Mouse (Mus musculus) spleen, embryonic (tissue): ENCODE measurements around the gene Rad51d.
"Not testable (repeated sequence)": the region's sequence is repeated elsewhere in the genome, so short reads cannot be mapped to it uniquely, and the experiment has no call there.

Source experiments
- CTCF ChIA-PET: fragments of 350-600 bp; sonication (Branson Sonifier 250); formaldehyde crosslinking; loops from one replicate; lab custom pipeline; 2022; lab: Charles Lee

The Rad51d gene

DNA sequence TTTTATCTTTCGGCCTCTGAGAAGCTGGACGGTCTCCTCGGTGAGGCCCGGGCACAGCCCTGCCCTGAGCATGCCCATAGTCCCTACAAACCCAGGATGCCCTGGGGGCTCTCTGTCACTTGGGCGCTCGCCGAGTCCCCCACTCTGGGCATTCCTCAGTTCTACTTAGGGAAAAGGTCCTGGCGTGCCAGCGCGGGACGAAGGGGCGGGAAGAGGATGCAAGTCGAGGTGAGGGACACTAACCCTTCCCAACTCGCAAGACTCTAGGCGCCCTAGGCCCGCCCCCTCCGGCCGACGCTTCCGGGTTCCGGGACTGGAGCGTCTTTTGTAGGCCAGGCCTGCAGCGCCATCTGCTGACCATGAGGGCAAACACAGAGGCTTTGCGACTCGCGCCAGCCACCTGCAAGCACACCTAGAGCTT lies at the start of gene Rad51d:
Rad51d (minus strand) TSS at position 273 of the 421 bp plus-strand sequence.
- CTCF ChIA-PET = interaction anchor here (0.6 to 1.3 kb wide), 7 partner anchors 10 to 311 kb away, joined by 3 to 5 read pairs (median 3); no protein-coding TSS in a partner anchor

- CTCF ChIA-PET = interaction anchor here (0.7 kb wide), 1 partner anchor 23 kb away, joined by 5 read pairs; no protein-coding TSS in a partner anchor
Measured at GRCm38 (mm10) chr11:82933186-82933585, 42.8 kb upstream of the Rad51d start.

DNA sequence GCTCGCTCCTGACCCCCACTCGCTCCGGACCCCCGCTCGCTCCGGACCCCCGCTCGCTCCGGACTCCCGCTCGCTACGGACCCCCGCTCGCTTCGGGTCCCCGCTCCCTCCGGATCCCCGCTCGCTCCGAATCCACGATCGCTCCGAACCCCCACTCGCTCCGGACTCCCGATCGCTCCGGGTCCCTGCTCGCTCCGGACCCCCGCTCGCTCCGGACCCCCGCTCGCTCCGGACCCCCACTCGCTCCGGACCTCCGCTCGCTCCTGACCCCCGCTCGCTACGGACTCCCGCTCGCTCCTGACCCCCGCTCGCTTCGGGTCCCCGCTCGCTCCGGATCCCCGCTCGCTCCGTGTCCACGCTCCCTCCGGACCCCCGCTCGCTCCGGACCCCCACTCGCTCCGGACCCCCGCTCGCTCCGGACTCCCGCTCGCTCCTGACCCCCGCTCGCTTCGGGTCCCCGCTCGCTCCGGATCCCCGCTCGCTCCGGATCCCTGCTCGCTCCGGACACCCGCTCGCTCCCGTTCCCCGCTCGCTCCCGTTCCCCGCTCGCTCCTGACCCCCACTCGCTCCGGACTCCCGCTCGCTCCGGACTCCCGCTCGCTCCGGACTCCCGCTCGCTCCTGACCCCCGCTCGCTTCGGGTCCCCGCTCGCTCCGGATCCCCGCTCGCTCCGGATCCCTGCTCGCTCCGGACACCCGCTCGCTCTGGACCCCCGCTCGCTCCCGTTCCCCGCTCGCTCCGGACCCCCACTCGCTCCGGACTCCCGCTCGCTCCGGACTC lies 41.4 kb upstream of the Rad51d start:
- CTCF ChIA-PET = not testable (repeated sequence)

DNA sequence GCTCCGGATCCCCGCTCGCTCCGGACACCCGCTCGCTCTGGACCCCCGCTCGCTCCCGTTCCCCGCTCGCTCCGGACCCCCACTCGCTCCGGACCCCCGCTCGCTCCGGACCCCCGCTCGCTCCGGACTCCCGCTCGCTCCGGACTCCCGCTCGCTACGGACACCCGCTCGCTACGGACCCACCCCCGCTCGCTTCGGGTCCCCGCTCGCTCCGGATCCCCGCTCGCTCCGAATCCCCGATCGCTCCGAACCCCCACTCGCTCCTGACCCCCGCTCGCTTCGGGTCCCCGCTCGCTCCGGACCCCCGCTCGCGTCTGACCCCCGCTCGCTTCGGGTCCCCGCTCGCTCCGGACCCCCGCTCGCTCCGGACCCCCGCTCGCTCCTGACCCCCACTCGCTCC lies 40.7 kb upstream of the Rad51d start:
- CTCF ChIA-PET = interaction anchor here (0.7 kb wide), 1 partner anchor 109 kb away, joined by 5 read pairs; no protein-coding TSS in a partner anchor

DNA sequence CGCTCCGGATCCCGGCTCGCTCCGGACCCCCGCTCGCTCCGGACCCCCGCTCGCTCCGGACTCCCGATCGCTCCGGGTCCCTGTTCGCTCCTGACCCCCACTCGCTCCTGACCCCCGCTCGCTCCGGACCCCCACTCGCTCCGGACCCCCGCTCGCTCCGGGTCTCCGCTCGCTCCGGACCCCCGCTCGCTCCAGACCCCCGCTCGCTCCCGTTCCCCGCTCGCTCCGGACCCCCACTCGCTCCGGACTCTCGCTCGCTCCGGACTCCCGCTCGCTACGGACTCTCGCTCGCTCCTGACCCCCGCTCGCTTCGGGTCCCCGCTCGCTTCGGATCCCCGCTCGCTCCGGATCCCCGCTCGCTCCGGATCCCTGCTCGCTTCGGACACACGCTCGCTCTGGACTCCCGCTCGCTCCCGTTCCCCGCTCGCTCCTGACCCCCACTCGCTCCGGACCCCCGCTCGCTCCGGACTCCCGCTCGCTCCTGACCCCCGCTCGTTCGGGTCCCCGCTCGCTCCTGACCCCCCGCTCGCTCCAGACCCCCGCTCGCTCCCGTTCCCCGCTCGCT lies 40.1 kb upstream of the Rad51d start:
- CTCF ChIA-PET = interaction anchor here (0.7 kb wide), 1 partner anchor 109 kb away, joined by 5 read pairs; no protein-coding TSS in a partner anchor

GRCm38 (mm10) chr11:82929633-82929950 lies 39.2 kb upstream of the Rad51d start:
- CTCF ChIA-PET = no interaction called here

DNA sequence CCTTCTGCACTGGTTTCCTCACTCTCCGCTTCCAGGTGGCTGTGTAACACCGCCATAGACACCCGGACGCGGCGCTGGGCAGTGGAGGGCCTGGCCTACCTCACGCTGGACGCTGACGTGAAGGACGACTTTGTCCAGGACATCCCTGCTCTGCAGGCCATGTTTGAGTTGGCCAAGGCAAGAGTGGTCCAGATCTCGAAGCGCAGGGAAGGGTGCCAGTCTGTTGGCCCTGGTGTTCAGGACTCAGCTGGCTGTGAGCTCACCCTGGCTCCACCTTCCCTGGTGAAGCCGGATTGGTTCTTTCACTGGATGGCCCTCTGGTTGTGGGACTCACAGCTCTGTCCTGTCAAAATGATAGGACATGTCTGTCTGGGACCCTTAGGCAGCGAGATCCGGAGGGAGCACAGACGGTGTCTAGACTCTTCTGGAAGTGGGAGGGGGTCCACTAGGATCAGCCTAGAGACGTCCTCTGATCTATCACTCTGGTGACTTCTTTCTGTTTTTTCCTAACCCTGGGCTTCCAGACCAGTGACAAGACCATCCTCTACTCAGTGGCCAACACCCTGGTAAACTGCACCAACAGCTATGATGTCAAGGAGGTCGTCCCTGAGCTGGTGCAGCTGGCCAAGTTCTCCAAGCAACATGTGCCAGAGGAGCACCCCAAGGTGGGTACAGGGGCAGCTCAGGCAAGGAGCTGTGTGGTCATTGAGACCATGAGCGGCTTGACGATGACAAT lies 38.7 kb upstream of the Rad51d start:
- CTCF ChIA-PET = no interaction called here

DNA sequence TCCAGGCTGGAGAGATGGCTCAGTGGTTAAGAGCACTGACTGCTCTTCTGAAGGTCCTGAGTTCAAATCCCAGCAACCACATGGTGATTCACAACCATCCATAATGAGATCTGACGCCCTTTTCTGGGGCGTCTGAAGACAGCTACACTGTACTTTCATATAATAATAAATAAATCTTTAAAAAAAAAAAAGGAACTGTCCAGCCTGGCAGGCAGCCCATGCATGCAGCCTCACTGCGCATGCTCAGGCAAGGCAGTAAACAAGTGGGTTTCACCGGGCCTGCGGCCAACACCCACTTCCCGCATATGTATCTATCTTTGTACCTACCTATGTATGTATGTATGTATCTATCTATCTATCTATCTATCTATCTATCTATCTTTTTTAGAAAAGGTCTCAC lies 33.5 kb upstream of the Rad51d start:
- CTCF ChIA-PET = not testable (repeated sequence)

GRCm38 (mm10) chr11:82921691-82922090 lies 31.3 kb upstream of the Rad51d start:
- CTCF ChIA-PET = no interaction called here

GRCm38 (mm10) chr11:82920768-82921167 lies 30.4 kb upstream of the Rad51d start:
- CTCF ChIA-PET = no interaction called here

GRCm38 (mm10) chr11:82914711-82915352 lies 24.4 kb upstream of the Rad51d start:
- CTCF ChIA-PET = interaction anchor here (0.6 to 1.1 kb wide), 2 partner anchors 40 to 97 kb away, joined by 3 read pairs; no protein-coding TSS in a partner anchor

- CTCF ChIA-PET = interaction anchor here (0.6 kb wide), 1 partner anchor 53 kb away, joined by 9 read pairs; no protein-coding TSS in a partner anchor
Measured at GRCm38 (mm10) chr11:82910679-82911389, 20.4 kb upstream of the Rad51d start.

- CTCF ChIA-PET = interaction anchor here (0.5 to 0.6 kb wide), 2 partner anchors 54 to 149 kb away, joined by 6 to 9 read pairs; no protein-coding TSS in a partner anchor
Measured at GRCm38 (mm10) chr11:82910250-82910649, 19.8 kb upstream of the Rad51d start, which contains the start of gene Unc45b. Gene Unc45b (plus strand): TSS chr11:82910550.

GRCm38 (mm10) chr11:82908608-82908989 lies 18.2 kb upstream of the Rad51d start:
- CTCF ChIA-PET = interaction anchor here (0.5 to 0.7 kb wide), 4 partner anchors 33 to 273 kb away, joined by 3 to 8 read pairs (median 4); no protein-coding TSS in a partner anchor

DNA sequence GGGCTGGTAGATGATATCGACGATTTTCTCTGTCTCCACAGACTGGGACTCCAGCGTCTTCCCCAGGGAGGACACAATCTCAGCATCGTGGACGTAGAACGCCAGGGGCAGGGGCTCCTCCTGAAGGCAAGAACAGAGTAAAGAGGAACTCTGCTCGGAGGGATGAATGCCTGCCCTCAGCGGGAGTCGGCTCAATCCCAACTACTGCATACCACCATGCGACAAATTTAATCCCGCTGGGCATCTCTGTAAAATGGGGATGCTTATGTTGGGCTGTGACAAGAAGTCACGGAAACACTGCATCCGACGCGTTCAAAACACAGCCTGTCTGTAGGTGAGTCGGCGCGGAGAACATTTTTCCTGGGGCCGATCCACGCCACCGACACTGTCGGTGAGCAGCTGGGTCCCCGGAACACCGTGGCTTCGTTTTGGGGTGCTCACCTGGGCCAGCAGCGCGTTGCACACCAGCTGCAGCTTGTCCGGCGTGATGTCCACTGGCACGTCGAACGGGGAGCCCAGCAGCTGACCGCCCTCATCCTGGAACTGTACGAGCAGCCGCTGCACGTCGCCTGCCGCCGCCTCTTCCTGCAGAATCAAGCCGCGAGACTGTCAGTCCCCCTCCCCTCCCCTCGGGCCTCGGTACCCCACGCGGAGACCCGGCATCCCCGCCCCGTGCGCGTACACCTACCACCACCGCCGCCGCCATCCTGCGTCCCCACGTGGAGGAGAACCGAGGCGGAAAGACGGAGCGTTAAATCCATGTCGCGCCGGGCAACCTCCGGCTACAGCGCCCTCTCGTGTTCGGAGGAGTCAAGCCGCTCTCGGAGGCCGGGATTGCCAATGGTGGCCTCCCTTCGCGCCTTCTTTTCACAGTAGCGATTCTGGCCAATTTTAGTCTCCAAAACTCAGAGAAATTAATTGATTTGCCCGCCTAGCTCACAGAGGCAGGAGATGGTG lies 17.5 kb upstream of the Rad51d start, which contains the start of gene Nle1:
Nle1 (minus strand) TSS at position 761 of the 957 bp plus-strand sequence.
- CTCF ChIA-PET = interaction anchor here (0.5 to 1.0 kb wide), 4 partner anchors 15 to 274 kb away, joined by 3 to 6 read pairs (median 3); no protein-coding TSS in a partner anchor

- CTCF ChIA-PET = interaction anchor here (0.6 kb wide), 1 partner anchor 397 kb away, joined by 3 read pairs; the partner anchor contains the start of gene Pex12
Measured at GRCm38 (mm10) chr11:82905816-82906215, 15.4 kb upstream of the Rad51d start.

GRCm38 (mm10) chr11:82904952-82905351 lies 14.5 kb upstream of the Rad51d start:
- CTCF ChIA-PET = no interaction called here

DNA sequence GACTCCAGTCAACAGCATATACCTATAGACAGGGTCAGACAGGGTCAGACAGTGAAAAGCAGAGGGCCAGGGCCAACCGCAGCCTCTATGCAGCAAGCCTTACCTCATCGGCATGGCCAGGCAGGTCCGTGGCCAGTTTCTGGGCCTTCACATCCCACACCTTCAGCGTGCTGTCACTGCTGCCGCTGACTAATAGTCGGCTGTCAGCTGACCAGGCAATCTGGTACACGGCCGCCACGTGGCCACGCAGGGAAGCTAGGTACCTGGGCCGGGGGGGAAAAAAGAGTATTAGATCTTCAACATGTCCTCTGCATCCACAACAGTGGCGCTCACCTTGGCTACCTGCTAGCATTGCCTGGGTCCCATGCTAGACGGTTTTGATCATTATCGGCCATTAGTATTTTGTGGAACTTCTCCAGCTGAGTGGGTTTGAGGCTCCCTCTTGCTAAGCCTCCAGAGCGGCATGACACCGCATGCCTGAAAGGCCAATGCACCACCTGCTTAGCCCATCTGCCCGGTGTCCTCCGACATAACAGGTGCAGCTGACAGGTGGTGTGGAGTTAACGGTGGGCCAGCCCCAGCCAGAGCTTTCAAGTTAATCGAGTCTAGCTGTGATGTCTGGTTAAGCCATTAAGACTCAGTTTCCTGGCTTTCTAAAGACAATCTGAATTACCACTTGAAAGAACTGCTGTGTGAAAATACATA lies 11.3 kb upstream of the Rad51d start:
- CTCF ChIA-PET = interaction anchor here (0.8 kb wide), 1 partner anchor 11 kb away, joined by 6 read pairs; no protein-coding TSS in a partner anchor
